Mouse (Mus musculus) olfactory bulb, adult 2 months (tissue): ENCODE data around the gene Susd2.

Experiments used
- CTCF ChIP-seq: fragments of 200-500 bp; IDR thresholded peaks from 2 replicates; pipeline ENCODE4 v1.5.1; 2012; ENCODE audit warnings: low read depth, mild to moderate bottlenecking, low read length, moderate library complexity; ENCODE audit not compliant: insufficient read depth
- POLR2A ChIP-seq: fragments of 200-500 bp; IDR thresholded peaks from 2 replicates; pipeline ENCODE4 v1.6.1; 2012; ENCODE audit warnings: mild to moderate bottlenecking, low read depth, low read length, moderate library complexity; ENCODE audit not compliant: insufficient read depth

GRCm38 (mm10) chr10:75600189-75600730 lies 43.5 kb downstream of the Susd2 start:
- TF ChIP-seq CTCF: no peak
- no peak for TF ChIP-seq POLR2A
